Mouse (Mus musculus) adrenal gland (tissue): ENCODE measurements around the gene Syt12.

Experiments
- intact Hi-C: fragments of 180-260 bp; cut with DNase I; formaldehyde crosslinking; loops from one replicate; pipeline ENCODE4 v1.15.1; 2025

Syt12 gene

GRCm38 (mm10) chr19:4450666-4451065 lies 26.6 kb downstream of the Syt12 start:
- intact Hi-C loops, result no loop called here

- intact Hi-C loops, result no loop called here
Observed at GRCm38 (mm10) chr19:4449230-4449629, 28.0 kb downstream of the Syt12 start.

GRCm38 (mm10) chr19:4447445-4447844 lies 29.8 kb downstream of the Syt12 start:
- intact Hi-C loops, result no loop called here

GRCm38 (mm10) chr19:4446661-4447420 lies 30.4 kb downstream of the Syt12 start:
- intact Hi-C loops, result no loop called here

GRCm38 (mm10) chr19:4442408-4442807 lies 34.8 kb downstream of the Syt12 start:
- intact Hi-C loops, result no loop called here

- intact Hi-C loops, result no loop called here
Observed at GRCm38 (mm10) chr19:4441621-4442161, 35.6 kb downstream of the Syt12 start.

- intact Hi-C loops, result no loop called here
Observed at GRCm38 (mm10) chr19:4441090-4441591, 36.1 kb downstream of the Syt12 start.

- intact Hi-C loops, result no loop called here
Observed at GRCm38 (mm10) chr19:4440222-4440621, 37.0 kb downstream of the Syt12 start.

GRCm38 (mm10) chr19:4439161-4439801 lies 38.0 kb downstream of the Syt12 start, which contains the start of gene Rhod:
TSS of gene Rhod (minus strand) at chr19:4439432.
- intact Hi-C loops, result no loop called here

GRCm38 (mm10) chr19:4438791-4439160 lies 38.5 kb downstream of the Syt12 start:
- intact Hi-C loops, result no loop called here

GRCm38 (mm10) chr19:4437886-4438285 lies 39.4 kb downstream of the Syt12 start:
- intact Hi-C loops, result no loop called here

- intact Hi-C loops, result no loop called here
Observed at GRCm38 (mm10) chr19:4436254-4436653, 41.0 kb downstream of the Syt12 start.

- intact Hi-C loops, result no loop called here
Observed at GRCm38 (mm10) chr19:4434999-4435398, 42.2 kb downstream of the Syt12 start.

- intact Hi-C loops, result no loop called here
Observed at GRCm38 (mm10) chr19:4433756-4434155, 43.5 kb downstream of the Syt12 start.

- intact Hi-C loops, result no loop called here
Observed at GRCm38 (mm10) chr19:4430091-4430620, 47.1 kb downstream of the Syt12 start.

- intact Hi-C loops, result no loop called here
Observed at GRCm38 (mm10) chr19:4425610-4426366, 51.5 kb downstream of the Syt12 start.

- intact Hi-C loops, result no loop called here
Observed at GRCm38 (mm10) chr19:4423021-4423420, 54.2 kb downstream of the Syt12 start.

- intact Hi-C loops, result no loop called here
Observed at GRCm38 (mm10) chr19:4422581-4422980, 54.7 kb downstream of the Syt12 start.

- intact Hi-C loops, result no loop called here
Observed at GRCm38 (mm10) chr19:4420153-4420910, 56.9 kb downstream of the Syt12 start.

- intact Hi-C loops, result loop anchor here (5.0 kb wide), 1 partner anchor 162 kb away; no protein-coding TSS in a partner anchor
Observed at GRCm38 (mm10) chr19:4419711-4420110, 57.5 kb downstream of the Syt12 start.
